Mouse (Mus musculus) adrenal gland, adult 2 months (tissue): ENCODE measurements around the gene Nostrin. TPM values are rescaled to one million over a fixed set of nuclear protein-coding genes. Genes with fewer than 3 reads are reported as not detected.
A peak's percentile ranks its signal among the peaks of the same experiment; 100 is the strongest.

Experiments used
- DNase-seq: peaks from one replicate; pipeline ENCODE4 v3.0.0; 2021
- polyA plus RNA-seq: library from polyadenylated mRNA; depleted of rRNA; stranded (reverse); fragments of >200 nt; gene quantifications from 2 replicates; pipeline ENCODE4 v1.2.3, GENCODE M21; 2012
- total RNA-seq, 2 experiments: library from RNA; stranded (reverse); gene quantifications; 2 replicates each; pipeline ENCODE4 v1.2.3; 2021

Nostrin gene
- total and polyA plus RNA-seq, 3 experiments = 0.04 to 8.4 (median 8.2) TPM

DNA sequence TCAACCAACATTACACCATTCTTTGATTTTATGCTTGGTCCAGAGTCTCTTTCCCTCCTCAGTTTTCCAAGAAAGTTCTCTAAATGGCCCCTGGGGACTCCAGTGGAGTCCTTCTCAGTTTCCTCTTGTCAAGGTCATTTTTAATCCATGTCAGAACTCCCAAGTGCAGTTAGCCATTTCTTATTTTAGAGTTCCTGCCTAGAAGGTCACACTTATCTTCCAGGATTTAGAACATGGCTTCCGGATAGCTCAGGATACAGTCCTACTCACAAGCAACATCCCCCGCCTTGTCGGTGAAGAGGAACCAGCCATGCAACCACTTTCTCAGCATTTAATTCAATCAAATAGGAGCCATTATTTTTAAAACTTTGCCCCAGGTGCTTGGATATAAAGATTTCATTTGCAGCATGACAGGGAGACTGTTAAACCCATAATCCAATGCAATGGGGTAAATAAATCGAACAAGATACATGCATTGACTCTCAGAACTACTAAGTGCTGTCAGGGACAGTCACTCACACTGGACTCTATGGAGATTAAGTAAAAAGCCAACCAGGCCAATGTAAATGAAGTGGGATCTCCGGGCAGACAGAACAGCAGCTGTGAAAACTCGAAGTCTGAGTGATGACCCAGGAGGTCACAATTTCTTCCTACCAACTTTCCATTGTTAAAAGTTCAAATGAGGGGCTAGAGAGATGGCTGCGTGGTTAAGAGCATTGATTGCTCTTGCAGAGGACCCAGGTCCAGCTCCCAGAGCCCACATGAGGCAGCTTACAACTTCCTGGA lies 6.0 kb upstream of the Nostrin start:
- no peak for DNase-seq

DNA sequence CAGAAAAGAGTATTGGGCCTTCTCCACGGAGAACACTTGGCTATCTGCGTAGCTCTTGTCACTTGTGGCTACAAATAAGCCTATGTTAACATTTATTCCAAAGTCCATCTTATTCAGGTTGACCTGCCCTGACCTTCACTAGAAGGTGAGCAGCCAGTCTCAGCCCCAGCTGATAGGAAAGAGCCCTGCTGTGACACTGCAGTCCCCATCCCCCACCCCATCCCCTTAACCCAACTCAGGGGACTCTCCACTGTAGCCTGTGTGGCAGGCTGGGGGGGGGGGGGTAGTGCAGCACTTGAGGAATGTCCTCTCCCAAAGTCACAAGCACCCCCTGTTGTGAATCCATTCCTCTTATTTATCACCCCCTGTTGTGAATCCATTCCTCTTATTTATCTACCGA lies 3.6 kb upstream of the Nostrin start:
- DNase-seq = no peak

DNA sequence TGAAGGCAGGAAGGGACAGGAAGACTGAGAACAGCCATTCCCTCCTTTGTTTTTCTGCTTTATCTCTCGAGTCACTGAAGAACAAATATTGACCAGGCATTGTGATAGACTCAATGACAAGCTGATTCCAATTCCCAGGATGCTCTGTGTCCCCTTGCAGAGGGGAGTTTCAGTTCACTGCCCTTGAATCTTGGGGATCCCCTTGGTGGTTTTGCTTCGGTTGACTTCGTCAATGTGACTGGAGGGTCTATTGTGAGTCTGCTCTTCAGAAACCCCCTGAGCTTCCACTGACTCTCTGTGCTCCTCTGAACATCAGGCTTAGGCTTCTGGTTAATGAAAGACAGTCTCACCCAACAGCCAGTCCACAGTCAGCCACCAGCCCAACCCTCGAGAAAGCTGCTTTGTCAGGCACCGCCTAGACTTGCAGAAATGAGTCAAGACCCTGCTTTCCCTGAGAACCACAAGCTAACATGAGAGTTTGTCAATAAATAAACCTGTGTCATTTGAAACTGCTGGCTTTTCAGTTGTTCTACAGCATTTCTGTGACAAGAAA lies 3.0 kb upstream of the Nostrin start:
- no peak for DNase-seq

DNA sequence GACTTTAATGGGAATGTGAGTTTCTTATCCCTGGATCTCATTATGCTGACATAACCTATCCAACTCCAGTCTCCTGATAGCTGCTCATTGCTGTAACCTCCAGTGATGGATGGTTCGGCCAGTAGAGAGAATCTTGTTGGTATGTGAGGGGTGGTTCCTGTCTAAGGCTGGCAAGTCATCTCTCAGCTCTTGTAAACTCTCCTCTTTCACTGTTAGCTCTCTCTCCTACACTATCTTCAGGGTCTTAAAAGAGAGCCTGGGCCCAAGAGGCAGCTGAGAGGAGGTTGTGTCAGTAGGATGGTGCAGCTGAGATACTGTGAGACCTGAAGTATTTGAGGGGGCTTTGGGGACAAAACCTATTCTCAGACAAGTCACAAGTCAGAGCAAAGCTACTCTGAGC lies 1.4 kb upstream of the Nostrin start:
- DNase-seq = no peak

DNA sequence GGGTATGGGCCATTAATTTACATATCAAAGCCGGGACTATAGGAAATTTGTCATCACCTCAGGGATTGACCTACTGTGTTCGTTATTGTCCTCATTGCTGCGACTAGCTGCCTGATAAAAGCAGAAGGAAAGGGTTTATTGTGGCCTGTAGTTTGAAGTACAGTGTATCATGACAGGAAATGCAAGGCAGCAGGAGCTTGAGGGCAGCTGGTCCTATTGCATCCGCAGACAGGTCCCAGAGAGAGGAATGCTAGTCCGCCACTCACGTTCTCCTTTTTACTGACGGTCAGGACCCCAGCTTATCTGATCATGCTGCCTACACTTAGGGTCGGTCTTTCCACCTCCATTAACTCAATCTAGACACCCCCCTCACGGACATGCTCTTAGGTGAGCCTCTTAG lies 663 bp upstream of the Nostrin start:
- no peak for DNase-seq

DNA sequence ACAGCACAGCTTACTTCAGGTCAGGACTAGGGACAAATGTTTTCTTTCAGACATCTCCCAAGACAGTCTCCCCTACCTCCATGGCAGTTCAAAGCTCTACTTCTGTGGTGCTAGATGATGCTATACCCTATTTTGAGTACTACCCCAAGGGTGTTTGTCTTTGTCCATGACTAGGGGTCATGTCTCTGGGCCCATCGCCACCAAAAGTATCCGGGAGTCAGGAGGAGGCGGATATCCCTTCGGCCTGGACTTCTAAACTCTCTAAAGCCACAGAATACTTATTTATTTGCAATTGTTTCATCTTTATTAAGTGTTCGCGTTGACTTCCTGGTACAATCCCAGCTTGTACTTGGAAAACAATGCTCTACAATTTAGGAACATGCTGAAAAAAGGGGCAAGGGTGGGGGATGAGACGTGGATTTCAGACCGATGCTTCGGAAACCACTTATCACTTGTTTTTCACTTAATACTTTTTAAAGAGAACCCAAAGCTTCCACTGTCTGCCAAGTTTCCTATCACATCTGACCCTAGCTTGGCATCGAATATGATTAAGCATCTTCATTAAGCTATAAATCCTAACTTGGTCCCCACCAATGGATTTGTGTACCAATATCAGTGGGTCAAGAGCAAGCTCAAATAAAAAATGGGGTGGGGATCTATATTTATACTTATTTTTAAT lies 1.9 kb downstream of the Nostrin start:
- peak; percentile 52 for DNase-seq

DNA sequence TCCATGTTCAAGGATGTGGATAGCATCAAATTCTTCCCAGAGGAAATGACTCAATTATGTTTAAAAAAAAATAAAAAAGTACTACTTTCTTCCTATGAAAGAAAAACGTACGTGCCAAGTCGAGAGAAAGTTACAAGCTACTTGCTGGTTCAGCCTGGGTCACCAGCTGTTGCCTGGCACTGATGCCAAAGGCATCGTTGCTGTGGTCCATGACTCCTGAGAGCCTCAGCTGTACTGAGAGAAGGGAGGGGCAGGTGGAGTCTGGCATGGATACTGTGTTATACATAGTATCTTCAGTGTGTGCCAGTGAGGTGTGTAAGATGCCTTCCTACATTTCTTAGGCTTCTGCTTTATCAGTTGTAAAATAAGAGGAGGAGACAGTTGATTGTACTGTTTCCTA lies 3.2 kb downstream of the Nostrin start:
- DNase-seq = no peak

DNA sequence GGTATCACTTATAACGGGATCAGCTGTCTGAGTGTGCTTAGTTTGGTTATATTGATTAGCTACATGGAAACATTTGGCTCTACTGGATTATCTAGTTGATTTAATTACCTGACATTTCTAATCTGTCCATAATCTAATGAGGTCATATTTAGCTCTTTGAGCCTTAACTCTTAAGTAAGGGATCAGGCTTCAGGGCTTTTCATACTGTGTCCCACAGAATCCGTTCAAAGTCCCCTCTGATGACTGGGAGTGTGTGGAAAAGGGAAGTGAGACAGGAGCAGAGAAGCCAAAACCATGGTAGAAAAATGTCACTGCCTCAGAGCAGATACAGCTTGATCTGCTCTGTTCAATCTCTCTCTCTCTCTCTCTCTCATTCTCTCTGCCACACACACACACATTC lies 4.6 kb downstream of the Nostrin start:
- DNase-seq = no peak

DNA sequence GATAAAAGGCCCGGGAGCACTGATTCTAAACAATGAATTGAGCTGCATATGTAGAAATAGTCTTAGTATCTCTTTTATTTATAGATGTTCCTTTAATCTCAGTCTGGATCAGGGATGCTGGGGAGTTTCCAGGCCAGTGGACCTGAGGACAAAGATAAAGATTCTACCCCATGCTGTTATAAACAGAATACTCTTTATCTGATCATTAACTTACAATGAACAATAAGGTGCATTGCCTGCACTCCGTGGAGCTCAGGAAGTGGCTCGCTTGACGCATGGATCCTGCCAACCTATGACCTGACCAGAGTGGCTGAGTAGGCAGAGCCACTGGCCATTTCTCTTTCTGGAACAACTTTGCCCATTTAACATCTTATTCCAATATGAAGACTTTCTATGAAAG lies 5.2 kb downstream of the Nostrin start:
- no peak for DNase-seq

DNA sequence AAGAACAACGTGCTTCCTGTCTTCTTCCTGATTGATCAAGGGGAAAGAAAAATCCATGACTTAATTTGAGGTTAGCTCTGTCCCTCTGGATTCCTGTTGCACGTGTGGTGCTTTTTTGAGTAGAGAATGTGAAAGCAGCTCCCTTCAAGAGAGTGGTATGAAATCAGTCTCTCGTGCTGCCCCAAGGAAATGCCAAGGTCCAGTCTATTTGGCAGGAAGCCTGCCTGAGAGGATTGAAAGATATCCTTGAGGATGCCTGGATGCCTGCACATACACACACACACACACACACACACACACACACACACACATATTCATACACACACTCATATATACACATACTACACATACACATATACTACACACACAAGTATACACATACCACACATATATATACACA lies 13.1 kb downstream of the Nostrin start:
- DNase-seq = peak; percentile 66

DNA sequence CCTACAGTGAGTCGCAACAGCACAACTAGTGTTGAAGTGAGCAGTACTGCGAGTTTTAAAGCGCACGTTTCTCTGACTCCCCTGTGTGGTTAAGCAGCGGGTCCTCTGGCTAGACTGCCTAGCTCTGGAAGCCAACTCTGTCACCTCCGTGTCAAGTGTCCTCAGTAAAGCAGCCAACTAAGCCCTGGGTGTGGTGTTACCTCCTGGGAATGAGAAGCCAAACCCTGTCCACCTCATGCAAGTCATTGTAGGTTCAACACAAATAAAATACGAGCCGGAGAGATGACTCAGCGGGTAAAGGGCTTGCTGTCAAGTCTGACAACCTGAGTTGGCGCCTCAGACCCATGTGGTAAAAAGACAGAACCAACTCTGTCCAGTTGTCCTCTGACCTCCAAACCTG lies 13.6 kb downstream of the Nostrin start:
- DNase-seq = no peak

DNA sequence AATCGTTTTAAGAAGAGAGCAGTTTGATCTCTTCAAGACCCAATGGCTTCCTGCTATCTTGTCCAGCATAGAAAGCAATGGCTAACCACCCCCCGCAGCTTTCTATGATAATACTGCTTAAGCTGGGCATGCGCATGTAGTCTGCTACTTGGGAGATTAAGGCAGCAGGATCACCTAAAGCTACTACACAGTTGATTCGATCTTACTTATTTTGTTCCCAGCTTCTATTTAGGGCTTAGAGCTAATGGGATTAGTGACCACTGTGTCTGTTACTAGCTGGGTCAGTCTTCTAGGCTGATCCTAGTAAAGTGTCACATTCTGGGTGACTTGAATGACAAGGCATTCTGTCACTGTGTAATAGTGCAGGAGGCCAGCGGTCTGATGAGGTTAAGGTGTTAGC lies 15.2 kb downstream of the Nostrin start:
- DNase-seq = no peak

DNA sequence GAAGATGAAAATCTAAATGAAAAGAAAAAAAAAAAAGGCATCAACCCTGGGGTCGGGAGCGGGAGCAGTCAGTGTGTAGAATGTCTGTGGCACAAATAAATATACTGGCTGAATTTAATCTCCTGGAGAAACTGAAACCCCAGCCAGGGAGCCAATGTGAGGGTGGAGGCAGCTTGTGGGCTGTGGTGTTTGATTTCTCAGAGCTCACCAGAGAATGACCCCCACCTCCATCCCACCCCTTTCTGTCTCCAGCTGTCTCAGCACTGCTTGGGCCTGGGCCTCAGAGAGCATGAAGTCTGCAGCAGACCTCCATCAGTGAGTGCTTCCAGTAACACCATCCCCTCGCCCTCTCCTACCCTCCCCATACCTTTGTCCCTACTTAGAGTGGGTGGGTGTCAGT lies 20.3 kb downstream of the Nostrin start:
- no peak for DNase-seq

DNA sequence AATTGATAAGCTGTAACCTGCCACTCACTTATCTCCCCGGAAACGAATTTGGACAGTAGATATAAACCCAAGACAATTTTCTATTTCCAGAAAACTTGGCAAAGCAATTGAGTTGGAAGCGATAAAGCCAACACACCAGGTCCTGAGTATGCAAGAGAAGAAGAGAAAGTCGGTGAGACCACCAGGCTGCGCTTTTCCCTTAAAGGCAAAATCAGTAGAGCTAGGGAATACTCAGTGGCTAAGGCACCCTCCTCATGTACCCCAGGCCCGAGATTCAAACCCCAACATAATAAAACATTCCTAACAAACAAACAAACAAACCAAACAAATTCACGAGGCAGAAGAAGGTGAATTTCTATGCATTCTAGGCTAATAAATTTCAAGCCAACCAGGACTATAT lies 20.7 kb downstream of the Nostrin start:
- no peak for DNase-seq

DNA sequence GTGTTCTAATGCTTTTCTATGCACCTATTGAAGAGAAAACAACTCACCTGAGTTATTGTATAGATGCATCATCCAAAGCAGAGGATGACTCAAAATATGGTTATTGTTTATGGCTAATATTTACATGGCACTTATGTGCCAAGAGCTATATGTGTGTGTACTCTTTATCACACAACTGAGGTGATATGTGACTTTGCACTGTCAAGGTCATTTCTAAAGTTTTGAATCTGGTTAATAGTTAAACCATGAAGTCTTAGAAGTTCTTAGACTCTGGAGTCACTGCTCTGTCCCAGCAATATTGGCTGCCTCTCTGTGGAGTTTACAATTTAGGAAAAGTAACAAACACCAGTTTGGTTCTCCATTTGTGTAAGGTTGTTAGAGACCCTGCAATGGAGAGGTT lies 23.3 kb downstream of the Nostrin start:
- no peak for DNase-seq

DNA sequence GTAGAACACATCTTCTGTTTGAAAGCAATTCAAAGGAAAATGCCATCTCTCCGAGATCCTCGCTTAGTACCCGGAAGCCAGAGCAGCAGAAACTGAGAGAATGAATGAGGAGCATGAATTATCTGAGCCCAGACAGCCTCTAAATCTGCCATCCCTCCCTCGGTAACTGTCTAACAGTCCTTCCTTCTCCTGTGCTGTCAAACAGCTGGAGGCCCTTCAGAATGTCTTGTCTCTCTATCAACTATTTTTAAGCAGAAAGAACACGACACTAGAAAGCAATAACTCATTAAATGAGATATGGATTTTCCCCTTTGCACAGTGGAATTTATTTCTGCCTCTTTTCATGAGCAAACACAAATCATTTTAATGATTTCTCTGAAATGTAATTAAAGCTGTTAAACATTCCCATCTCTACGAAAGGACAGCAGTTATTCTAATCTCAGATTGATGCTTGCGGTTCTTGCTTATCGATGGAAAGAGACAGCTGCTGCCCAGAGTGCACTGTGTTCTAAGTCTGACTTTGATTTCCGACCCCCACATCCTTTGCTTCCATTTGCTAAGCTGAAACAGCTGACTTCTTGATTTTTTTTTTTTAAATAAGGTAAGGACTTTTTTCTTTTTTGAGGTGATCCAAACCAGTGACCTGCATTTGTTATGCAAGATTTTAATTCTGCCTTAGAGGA lies 34.9 kb downstream of the Nostrin start:
- no peak for DNase-seq

DNA sequence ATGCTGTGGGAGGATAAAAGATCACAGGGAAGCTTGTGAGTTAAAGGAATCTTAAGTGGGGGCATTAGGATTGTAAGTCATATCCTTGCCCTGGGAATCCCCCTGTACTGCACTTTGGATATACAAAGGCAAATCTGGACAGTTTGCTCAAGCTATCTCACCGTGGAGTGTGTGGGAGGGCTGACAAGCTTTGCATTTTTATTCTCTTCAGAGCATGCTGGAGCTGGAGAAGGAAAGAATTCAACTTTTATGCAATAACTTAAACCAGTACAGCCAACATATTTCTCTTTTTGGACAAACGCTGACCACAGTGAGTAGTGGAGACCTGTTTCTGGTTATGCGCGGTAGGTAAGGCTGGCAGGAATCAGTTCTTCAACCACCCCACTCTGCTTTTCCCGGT lies 39.7 kb downstream of the Nostrin start:
- no peak for DNase-seq

DNA sequence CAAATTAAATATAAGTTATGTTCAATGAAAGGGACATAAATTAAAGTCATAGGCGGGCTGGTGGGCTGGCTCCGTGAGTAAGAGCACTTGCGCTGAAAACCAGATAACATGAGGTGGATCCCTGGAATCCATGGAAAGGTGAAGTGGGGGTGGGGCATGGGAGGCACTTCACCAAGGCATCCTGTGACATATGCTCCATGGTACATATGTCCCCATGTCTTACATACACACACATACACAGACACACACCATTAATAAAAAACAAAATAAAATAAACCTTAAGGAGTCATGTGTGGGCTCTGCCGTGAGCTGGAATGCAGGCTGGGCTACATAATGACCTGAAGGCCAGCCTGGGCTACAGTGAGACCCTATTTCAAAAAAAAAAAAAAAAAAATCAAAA lies 44.1 kb downstream of the Nostrin start:
- DNase-seq = no peak

DNA sequence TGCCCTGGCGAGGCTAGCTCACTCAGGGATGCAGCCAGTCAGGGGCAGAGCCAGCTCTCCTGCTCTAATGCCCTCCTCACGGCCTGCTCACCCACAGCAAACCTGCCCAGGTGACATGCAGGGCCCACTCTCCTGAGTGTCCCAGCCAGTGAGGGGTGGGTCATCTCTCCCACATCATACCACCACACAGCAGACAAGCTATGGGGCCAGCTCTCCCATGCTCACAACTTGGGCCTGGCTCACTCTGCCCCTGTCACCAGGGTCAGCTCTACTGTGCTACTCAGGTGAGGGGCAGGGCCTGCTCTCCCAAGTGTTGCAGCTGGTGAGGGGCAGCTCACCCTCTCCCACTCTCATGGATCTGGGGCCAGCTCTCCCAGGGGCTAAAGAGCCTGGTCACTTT lies 52.4 kb downstream of the Nostrin start:
- DNase-seq = no peak

DNA sequence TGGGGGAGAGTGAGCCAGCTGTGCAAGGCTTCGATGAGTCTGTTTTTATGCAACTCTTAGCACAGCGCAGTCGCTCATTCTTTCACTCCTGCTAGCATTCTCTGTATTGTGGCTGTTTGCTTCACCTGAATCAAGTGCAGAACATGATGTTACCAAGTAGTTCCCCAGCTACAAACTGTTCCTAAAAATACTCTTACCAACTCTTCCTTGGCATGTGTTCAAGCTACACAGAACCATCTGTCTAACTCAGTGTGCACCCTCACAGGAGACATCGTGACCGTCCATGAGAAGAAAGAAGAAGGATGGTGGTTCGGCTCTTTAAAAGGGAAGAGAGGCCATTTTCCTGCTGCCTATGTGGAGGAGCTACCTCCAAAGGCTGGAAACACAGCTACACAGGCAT lies 53.1 kb downstream of the Nostrin start:
- no peak for DNase-seq

DNA sequence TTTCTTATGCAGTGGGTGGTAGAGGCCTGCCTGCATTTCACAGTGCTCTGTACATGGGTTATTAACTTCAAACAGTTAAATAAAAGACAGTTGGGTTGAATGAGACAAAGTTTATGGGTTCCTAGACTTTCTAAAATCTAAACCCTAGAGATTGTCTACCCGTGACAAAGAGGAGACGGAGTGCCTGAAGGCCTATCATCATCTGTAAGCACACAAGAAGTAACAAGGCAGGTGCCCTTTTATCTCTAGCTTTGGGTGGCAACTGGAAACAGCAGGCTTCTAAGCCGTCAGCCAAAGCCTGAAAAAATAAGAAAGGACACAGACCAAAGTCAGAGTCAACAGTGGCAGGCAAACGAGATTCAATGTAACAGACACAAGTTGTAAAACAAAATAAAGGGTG lies 53.6 kb downstream of the Nostrin start:
- no peak for DNase-seq

DNA sequence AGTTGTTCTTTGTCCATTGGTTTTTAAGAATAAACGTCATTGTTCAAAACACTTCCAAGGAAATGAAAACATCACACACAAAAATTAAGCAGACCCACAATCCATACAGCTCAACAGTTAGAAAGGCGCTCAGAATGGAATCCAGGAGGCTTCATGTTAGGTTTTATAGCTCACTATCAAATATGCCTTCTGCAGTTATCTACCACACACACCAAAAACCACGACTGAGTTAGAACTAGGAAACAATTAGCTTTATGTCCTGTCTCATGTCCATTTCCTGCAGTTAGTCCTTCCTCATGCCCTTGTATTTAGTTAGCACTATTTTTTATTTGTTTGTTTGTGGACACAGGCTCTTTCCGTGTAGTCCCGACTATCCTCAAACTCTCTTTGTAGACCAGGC lies 55.5 kb downstream of the Nostrin start:
- no peak for DNase-seq

DNA sequence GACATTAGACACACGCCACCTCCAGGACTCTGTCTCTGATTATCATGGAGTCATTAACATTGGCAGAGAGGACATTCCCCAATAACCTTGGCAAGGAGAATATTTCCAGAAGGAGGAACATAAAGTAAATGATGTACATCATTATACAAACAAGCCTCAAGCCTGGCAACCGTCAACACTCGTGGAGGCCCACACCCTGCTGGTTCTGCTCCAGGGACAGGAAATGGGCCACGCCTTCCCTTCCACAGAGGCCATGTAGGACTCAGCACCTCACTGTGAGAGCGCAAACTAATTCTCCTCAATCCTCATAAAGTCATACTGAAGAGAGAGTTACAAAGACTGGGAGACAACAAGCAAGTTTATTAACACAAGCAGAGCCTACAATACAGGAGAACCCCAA lies 58.0 kb downstream of the Nostrin start:
- no peak for DNase-seq
